Mouse (Mus musculus): ENCODE results near the gene AI837181. TPM values are rescaled to one million over a fixed set of nuclear protein-coding genes. Genes with fewer than 3 reads are reported as not detected.
A peak's percentile ranks its signal among the peaks of the same experiment; 100 is the strongest.

Gene AI837181
- polyA plus RNA-seq, 1 experiment from 2014 or later, result 87.3 TPM

- no peak overlapping the region for H3K9ac ChIP-seq (replicated peaks)
- H3K4me1 ChIP-seq, result peaks cover 21% of the 10 kb centered on the region
- no peaks in the 10 kb centered on the region; the same call in 1 of the 2 replicates for H3K9me3 ChIP-seq (replicated peaks)
- H3K27ac ChIP-seq (replicated peaks), result no peak overlapping the region
- H3K27me3 ChIP-seq (replicated peaks), result peaks cover 64% of the 10 kb centered on the region
- H3K36me3 ChIP-seq, result no peaks in the 10 kb centered on the region; the same call in 1 of the 2 replicates
- WGBS, result 6% methylated on average over 36 of the region's 36 CpGs
- H3K4me2 ChIP-seq, result peak overlapping the region; percentile 96
- ATAC-seq (ENCODE audit: low FRiP score), result no peak
- H3K4me3 ChIP-seq (replicated peaks), result peak overlapping the region; percentile 54
These were observed 23.6 kb downstream of the AI837181 start for GRCm38 (mm10) chr19:5448354-5449150.

GRCm38 (mm10) chr19:5449673-5450072 is 24.7 kb downstream of the AI837181 start:
- Histone ChIP-seq H3K27ac (replicated peaks) (no peak overlapping the region), H3K36me3 (peaks cover 4% of the 10 kb centered on the region), H3K27me3 (replicated peaks) (peaks cover 57% of the 10 kb centered on the region), H3K4me1 (peaks cover 31% of the 10 kb centered on the region), H3K9me3 (replicated peaks) (no peaks in the 10 kb centered on the region; the same call in 1 of the 2 replicates), H3K9ac (replicated peaks) (no peak overlapping the region), H3K4me2 (no peak overlapping the region), H3K4me3 (replicated peaks) (no peak overlapping the region)
- 85% methylated on average over 3 of the region's 3 CpGs for WGBS
- ATAC-seq (ENCODE audit: low FRiP score), result no peak

- Histone ChIP-seq H3K4me2 (no peak overlapping the region), H3K9me3 (replicated peaks) (no peaks in the 10 kb centered on the region; the same call in 1 of the 2 replicates), H3K27ac (replicated peaks) (no peak overlapping the region), H3K9ac (replicated peaks) (no peak overlapping the region), H3K36me3 (peaks cover 4% of the 10 kb centered on the region), H3K4me1 (peaks cover 50% of the 10 kb centered on the region), H3K27me3 (replicated peaks) (peaks cover 43% of the 10 kb centered on the region), H3K4me3 (replicated peaks) (no peak overlapping the region)
- 74% methylated on average over 6 of the region's 6 CpGs for WGBS
- no peak for ATAC-seq (ENCODE audit: low FRiP score)
These were observed 26.8 kb downstream of the AI837181 start for GRCm38 (mm10) chr19:5451766-5452165.

GRCm38 (mm10) chr19:5455037-5455436 is 30.1 kb downstream of the AI837181 start:
- WGBS, result 91% methylated on average over 12 of the region's 12 CpGs
- peak overlapping the region; percentile 85 for H3K9ac ChIP-seq (replicated peaks)

GRCm38 (mm10) chr19:5455568-5455967 is 30.6 kb downstream of the AI837181 start:
- Histone ChIP-seq H3K4me3 (replicated peaks) (peak overlapping the region; percentile 73), H3K9me3 (replicated peaks) (no peaks in the 10 kb centered on the region), H3K4me1 (peaks cover 42% of the 10 kb centered on the region), H3K9ac (replicated peaks) (peak overlapping the region; percentile 85), H3K27ac (replicated peaks) (no peak overlapping the region), H3K36me3 (peaks cover 4% of the 10 kb centered on the region), H3K4me2 (peak overlapping the region; percentile 91), H3K27me3 (replicated peaks) (peaks cover 9% of the 10 kb centered on the region)
- 60% methylated on average over 8 of the region's 8 CpGs for WGBS
- no peak for ATAC-seq (ENCODE audit: low FRiP score)

More at GRCm38 (mm10) chr19:5455037-5455436, 30.1 kb downstream of the AI837181 start:
- peak overlapping the region; percentile 91 for H3K4me2 ChIP-seq
- H3K9me3 ChIP-seq (replicated peaks), result no peaks in the 10 kb centered on the region
- no peak for ATAC-seq (ENCODE audit: low FRiP score)
- peak overlapping the region; percentile 73; the same call in 1 of the 2 replicates for H3K4me3 ChIP-seq (replicated peaks)
- H3K36me3 ChIP-seq, result peaks cover 4% of the 10 kb centered on the region
- H3K27ac ChIP-seq (replicated peaks), result no peak overlapping the region
- peaks cover 14% of the 10 kb centered on the region for H3K27me3 ChIP-seq (replicated peaks)
- H3K4me1 ChIP-seq, result peaks cover 41% of the 10 kb centered on the region

- Histone ChIP-seq H3K27ac (replicated peaks) (peak overlapping the region; percentile 97), H3K4me1 (peaks cover 48% of the 10 kb centered on the region), H3K4me2 (peak overlapping the region; percentile 91), H3K9ac (replicated peaks) (peak overlapping the region; percentile 85), H3K4me3 (replicated peaks) (peak overlapping the region; percentile 73), H3K36me3 (peaks cover 4% of the 10 kb centered on the region), H3K27me3 (replicated peaks) (peaks cover 4% of the 10 kb centered on the region; the same call in 1 of the 2 replicates), H3K9me3 (replicated peaks) (no peaks in the 10 kb centered on the region)
- no peak for ATAC-seq (ENCODE audit: low FRiP score)
- 2% methylated on average over 26 of the region's 26 CpGs for WGBS
These were observed 31.4 kb downstream of the AI837181 start for GRCm38 (mm10) chr19:5456241-5456921.

GRCm38 (mm10) chr19:5456922-5457745 is 32.2 kb downstream of the AI837181 start:
- Histone ChIP-seq H3K4me1 (peaks cover 53% of the 10 kb centered on the region), H3K27ac (replicated peaks) (peak overlapping the region; percentile 97), H3K9me3 (replicated peaks) (no peaks in the 10 kb centered on the region), H3K9ac (replicated peaks) (peak overlapping the region; percentile 85), H3K4me3 (replicated peaks) (peak overlapping the region; percentile 73), H3K4me2 (peak overlapping the region; percentile 91), H3K27me3 (replicated peaks) (peaks cover 4% of the 10 kb centered on the region; the same call in 1 of the 2 replicates), H3K36me3 (peaks cover 4% of the 10 kb centered on the region)
- under 1% methylated on average over 69 of the region's 70 CpGs for whole genome bisulfite sequencing
- peak; percentile 95 for ATAC-seq (ENCODE audit: low FRiP score)

GRCm38 (mm10) chr19:5457746-5458442 is 33.0 kb downstream of the AI837181 start, which contains the start of gene Ccdc85b:
TSS of gene Ccdc85b (minus strand) at chr19:5457894.
- Histone ChIP-seq H3K36me3 (peaks cover 12% of the 10 kb centered on the region), H3K9me3 (replicated peaks) (no peaks in the 10 kb centered on the region), H3K4me2 (peak within 1 kb of the TSS; percentile 91), H3K4me1 (peaks cover 53% of the 10 kb centered on the region), H3K4me3 (replicated peaks) (peak within 1 kb of the TSS; percentile 73), H3K27ac (replicated peaks) (peak within 1 kb of the TSS; percentile 97), H3K27me3 (replicated peaks) (peaks cover 4% of the 10 kb centered on the region; the same call in 1 of the 2 replicates), H3K9ac (replicated peaks) (peak within 1 kb of the TSS; percentile 85)
- 0 out of 2 replicates have a peak, but pooled peaks have one; percentile 2 for ATAC-seq (ENCODE audit: low FRiP score)
- 19% methylated on average over 14 of the region's 14 CpGs for WGBS

GRCm38 (mm10) chr19:5459019-5459418 is 34.1 kb downstream of the AI837181 start:
- no peak overlapping the region for H3K4me2 ChIP-seq
- H3K27me3 ChIP-seq (replicated peaks), result peaks cover 4% of the 10 kb centered on the region; the same call in 1 of the 2 replicates
- no peak overlapping the region for H3K4me3 ChIP-seq (replicated peaks)
- ATAC-seq (ENCODE audit: low FRiP score), result no peak
- H3K36me3 ChIP-seq, result peaks cover 16% of the 10 kb centered on the region
- H3K9ac ChIP-seq (replicated peaks), result no peak overlapping the region
- peaks cover 55% of the 10 kb centered on the region for H3K4me1 ChIP-seq
- no peaks in the 10 kb centered on the region for H3K9me3 ChIP-seq (replicated peaks)
- H3K27ac ChIP-seq (replicated peaks), result no peak overlapping the region
- WGBS, result 76% methylated on average over 7 of the region's 7 CpGs

GRCm38 (mm10) chr19:5459896-5460295 is 35.0 kb downstream of the AI837181 start:
- peaks cover 55% of the 10 kb centered on the region for H3K4me1 ChIP-seq
- H3K9ac ChIP-seq (replicated peaks), result peak overlapping the region; percentile 76
- no peaks in the 10 kb centered on the region for H3K9me3 ChIP-seq (replicated peaks)
- ATAC-seq (ENCODE audit: low FRiP score), result no peak
- WGBS, result 16% methylated on average over 3 of the region's 3 CpGs
- H3K4me3 ChIP-seq (replicated peaks), result peak overlapping the region; percentile 81
- peak overlapping the region; percentile 76 for H3K4me2 ChIP-seq
- peak overlapping the region; percentile 85 for H3K27ac ChIP-seq (replicated peaks)
- peaks cover 18% of the 10 kb centered on the region for H3K36me3 ChIP-seq
- H3K27me3 ChIP-seq (replicated peaks), result peaks cover 4% of the 10 kb centered on the region; the same call in 1 of the 2 replicates
